Mouse (Mus musculus): ENCODE results near the gene Gm47189. TPM values are rescaled to one million over a fixed set of nuclear protein-coding genes. Genes with fewer than 3 reads are reported as not detected.
"Not testable (repeated sequence)": the region's sequence is repeated elsewhere in the genome, so short reads cannot be mapped to it uniquely, and the experiment has no call there.

Gm47189 gene
- polyA plus RNA-seq (2015; fragmentation: Nextera tagmentation; extraction: Ambion mirVana): not detected in 2 replicates

DNA sequence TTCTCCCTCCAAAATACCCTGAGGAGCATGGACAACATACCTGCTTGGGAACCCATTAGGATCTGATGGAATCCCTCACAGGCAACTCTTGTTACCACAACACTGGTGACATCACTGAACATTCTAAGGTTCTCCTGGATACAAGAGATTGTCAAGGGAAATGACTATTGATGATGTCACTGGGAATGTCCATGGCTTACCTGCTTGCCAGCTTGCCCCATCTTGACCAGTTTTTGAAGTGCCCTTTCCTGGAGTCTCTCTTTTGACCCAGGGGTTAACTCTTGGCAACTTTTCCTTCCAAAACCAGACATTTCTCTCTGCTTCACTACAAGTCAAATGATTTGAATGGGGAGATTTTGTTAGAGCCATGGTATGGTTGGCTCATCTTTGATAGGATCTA lies at the start of gene Gm47189:
Gene Gm47189, minus strand, starts transcription at position 101 of the 400 bp plus-strand sequence.
- not testable (repeated sequence) for H3K27me3 ChIP-seq; H3K36me3 ChIP-seq; H3K9ac ChIP-seq; H3K4me3 ChIP-seq; H3K9me3 ChIP-seq; ATAC-seq (ENCODE audit: insufficient number of reproducible peaks, low FRiP score, low TSS enrichment, low read depth); H3K4me2 ChIP-seq; H3K27ac ChIP-seq; H3K4me1 ChIP-seq

DNA sequence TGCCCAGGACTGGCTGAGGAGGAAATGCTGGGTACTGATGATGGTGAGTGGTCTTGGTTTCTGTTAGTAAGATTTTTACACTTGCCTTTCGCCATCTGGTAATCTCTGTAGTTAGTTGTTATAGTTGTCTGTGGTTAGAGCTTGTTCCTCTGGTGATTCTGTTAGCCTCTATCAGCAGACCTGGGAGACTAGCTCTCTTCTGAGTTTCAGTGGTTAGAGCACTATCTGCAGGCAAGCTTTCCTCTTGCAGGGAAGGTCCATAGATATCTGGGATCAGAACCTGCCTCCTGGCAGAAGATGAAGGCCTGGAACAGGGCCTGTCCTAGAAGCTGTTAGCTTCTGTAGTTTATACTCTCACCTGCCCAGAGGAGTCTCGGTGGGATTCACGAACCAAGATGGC lies 16.3 kb downstream of the Gm47189 start:
- not testable (repeated sequence) for H3K36me3 ChIP-seq; H3K4me2 ChIP-seq; H3K27me3 ChIP-seq; ATAC-seq (ENCODE audit: insufficient number of reproducible peaks, low FRiP score, low TSS enrichment, low read depth); H3K4me3 ChIP-seq; H3K4me1 ChIP-seq; H3K9ac ChIP-seq; H3K9me3 ChIP-seq; H3K27ac ChIP-seq
- WGBS: 87% methylated on average over 3 of the region's 3 CpGs

DNA sequence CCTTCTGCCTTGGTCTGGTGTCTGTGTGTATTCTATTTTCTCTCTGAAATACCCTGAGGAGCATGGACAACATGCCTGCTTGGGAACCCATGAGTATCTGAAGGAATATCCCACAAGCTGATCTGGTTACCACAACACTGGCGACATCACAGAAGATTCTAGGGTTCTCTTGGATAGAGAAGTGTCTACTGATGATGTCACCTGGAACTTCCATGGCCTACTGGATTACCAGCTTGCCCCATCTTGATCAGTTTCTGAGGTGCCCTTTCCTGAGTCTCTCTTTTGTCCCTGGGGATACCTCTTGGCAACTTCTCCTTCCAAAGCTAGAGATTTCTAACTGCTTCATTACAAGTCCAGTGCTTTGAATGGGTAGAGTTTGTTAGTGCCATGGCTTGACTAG lies 21.7 kb downstream of the Gm47189 start, which contains the start of gene Gm7929:
Gene Gm7929, minus strand, starts transcription at position 101 of the 400 bp plus-strand sequence.
- not testable (repeated sequence) for H3K27me3 ChIP-seq; H3K9me3 ChIP-seq; H3K27ac ChIP-seq; H3K36me3 ChIP-seq; H3K4me2 ChIP-seq; H3K4me3 ChIP-seq; H3K4me1 ChIP-seq; ATAC-seq (ENCODE audit: insufficient number of reproducible peaks, low FRiP score, low TSS enrichment, low read depth); H3K9ac ChIP-seq
- WGBS: 72% methylated on average over 1 of the region's 1 CpGs

DNA sequence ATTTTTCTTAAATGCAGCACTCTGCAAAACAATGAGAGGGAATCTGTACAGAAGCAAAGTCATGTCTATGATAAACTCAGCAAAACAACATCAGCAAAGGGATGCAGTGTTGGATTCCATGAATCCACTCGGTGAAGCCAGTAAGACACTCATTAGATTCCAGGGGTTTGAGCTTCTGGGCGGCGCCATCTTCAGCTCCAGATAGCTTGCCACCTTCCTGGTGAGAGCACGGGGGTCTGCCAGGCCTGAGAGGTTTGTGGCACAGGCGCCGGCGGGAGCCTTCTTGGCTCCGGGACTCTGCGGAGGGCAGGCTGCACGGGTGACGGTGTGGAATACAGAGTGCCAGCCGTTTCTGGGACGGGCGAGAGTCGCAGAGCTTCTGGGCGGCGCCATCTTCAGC lies 48.8 kb downstream of the Gm47189 start:
- not testable (repeated sequence) for H3K27ac ChIP-seq; H3K36me3 ChIP-seq; H3K9me3 ChIP-seq; H3K4me2 ChIP-seq; H3K4me3 ChIP-seq; ATAC-seq (ENCODE audit: insufficient number of reproducible peaks, low FRiP score, low TSS enrichment, low read depth); H3K9ac ChIP-seq; H3K4me1 ChIP-seq; H3K27me3 ChIP-seq
- 71% methylated on average over 17 of the region's 17 CpGs for WGBS

DNA sequence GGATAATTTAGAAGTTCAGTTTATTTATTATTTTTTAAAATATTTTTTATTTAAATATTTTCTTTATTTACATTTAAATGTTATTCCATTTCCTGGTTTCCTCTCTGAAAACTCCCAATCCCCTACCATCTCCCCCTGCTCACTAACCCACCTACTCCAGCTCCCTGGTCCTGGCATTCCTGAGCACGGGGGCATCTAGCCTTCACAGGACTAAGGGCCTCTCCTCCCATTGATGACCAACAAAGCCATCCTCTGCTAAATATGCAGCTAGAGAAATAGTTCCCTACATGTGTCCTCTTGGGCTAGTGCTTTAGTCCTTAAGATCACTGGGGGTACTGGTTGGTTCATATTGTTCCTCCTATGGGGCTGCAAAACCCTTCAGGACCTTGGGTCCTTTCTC lies 55.1 kb downstream of the Gm47189 start:
- H3K36me3 ChIP-seq; H3K27ac ChIP-seq; H3K27me3 ChIP-seq; H3K4me2 ChIP-seq; H3K9me3 ChIP-seq; H3K4me3 ChIP-seq; ATAC-seq (ENCODE audit: insufficient number of reproducible peaks, low FRiP score, low TSS enrichment, low read depth); H3K9ac ChIP-seq; H3K4me1 ChIP-seq: not testable (repeated sequence)
- WGBS: 88% methylated on average over 1 of the region's 1 CpGs

Other genes starting within 250 kb of the Gm47189 start
- gene Gm7970, start 216.9 kb downstream of the Gm47189 start, polyA plus RNA-seq (2015; fragmentation: Nextera tagmentation; extraction: Ambion mirVana): not detected in 2 replicates
- not detected in 2 replicates for gene 1700049E17Rik2, start 199.2 kb downstream of the Gm47189 start, polyA plus RNA-seq (2015; fragmentation: Nextera tagmentation; extraction: Ambion mirVana)
- gene Gm3072, start 147.8 kb downstream of the Gm47189 start, polyA plus RNA-seq (2015; fragmentation: Nextera tagmentation; extraction: Ambion mirVana): not detected in 2 replicates
- gene Gm3676, start 126.0 kb downstream of the Gm47189 start, polyA plus RNA-seq (2015; fragmentation: Nextera tagmentation; extraction: Ambion mirVana): not detected in 2 replicates
- not detected in 2 replicates for gene Gm8068, start 70.6 kb downstream of the Gm47189 start, polyA plus RNA-seq (2015; fragmentation: Nextera tagmentation; extraction: Ambion mirVana)
- not detected in 2 replicates for gene Gm7929, start 21.8 kb downstream of the Gm47189 start, polyA plus RNA-seq (2015; fragmentation: Nextera tagmentation; extraction: Ambion mirVana)
- not detected in 2 replicates for gene Gm7980, start 134.8 kb upstream of the Gm47189 start, polyA plus RNA-seq (2015; fragmentation: Nextera tagmentation; extraction: Ambion mirVana)
- gene 1700049E17Rik1, start 152.5 kb upstream of the Gm47189 start, polyA plus RNA-seq (2015; fragmentation: Nextera tagmentation; extraction: Ambion mirVana): not detected in 2 replicates
- gene 1700024B05Rik, start 171.6 kb upstream of the Gm47189 start, polyA plus RNA-seq (2015; fragmentation: Nextera tagmentation; extraction: Ambion mirVana): not detected in 2 replicates
- gene Gm6401, start 195.5 kb upstream of the Gm47189 start, polyA plus RNA-seq (2015; fragmentation: Nextera tagmentation; extraction: Ambion mirVana): not detected in 2 replicates
- not detected in 2 replicates for gene Gm3543, start 210.9 kb upstream of the Gm47189 start, polyA plus RNA-seq (2015; fragmentation: Nextera tagmentation; extraction: Ambion mirVana)